Mouse (Mus musculus) right cerebral cortex, postnatal 36 days (tissue): Measurements from ENCODE around the gene Rangap1.
A peak's percentile ranks its signal among the peaks of the same experiment; 100 is the strongest.

Source experiments
- DNase-seq, 2 experiments: peaks; one replicate each; pipeline ENCODE4 v3.0.0; 2022; ENCODE audit warnings: low spot score in 2 of 2, mixed read lengths in 1 of 2

The Rangap1 gene

GRCm38 (mm10) chr15:81744992-81745600, at the start of gene Rangap1, which contains the start of gene Zc3h7b:
Rangap1 (minus strand) TSS chr15:81745530.
Zc3h7b (plus strand) TSS chr15:81745057.
- peak; percentile 63 to 64 for DNase-seq

- DNase-seq, result no peak
Observed at GRCm38 (mm10) chr15:81792444-81792843, 47.1 kb upstream of the Rangap1 start.

- DNase-seq, result no peak
Observed at GRCm38 (mm10) chr15:81787525-81787924, 42.2 kb upstream of the Rangap1 start.

GRCm38 (mm10) chr15:81785701-81786100, 40.4 kb upstream of the Rangap1 start:
- no peak for DNase-seq

- no peak for DNase-seq
Observed at GRCm38 (mm10) chr15:81784762-81785161, 39.4 kb upstream of the Rangap1 start.

- DNase-seq, result no peak
Observed at GRCm38 (mm10) chr15:81781816-81782215, 36.5 kb upstream of the Rangap1 start.

- DNase-seq, result no peak
Observed at GRCm38 (mm10) chr15:81776631-81777422, 31.5 kb upstream of the Rangap1 start.

GRCm38 (mm10) chr15:81774505-81775171, 29.3 kb upstream of the Rangap1 start:
- no peak for DNase-seq

DNA sequence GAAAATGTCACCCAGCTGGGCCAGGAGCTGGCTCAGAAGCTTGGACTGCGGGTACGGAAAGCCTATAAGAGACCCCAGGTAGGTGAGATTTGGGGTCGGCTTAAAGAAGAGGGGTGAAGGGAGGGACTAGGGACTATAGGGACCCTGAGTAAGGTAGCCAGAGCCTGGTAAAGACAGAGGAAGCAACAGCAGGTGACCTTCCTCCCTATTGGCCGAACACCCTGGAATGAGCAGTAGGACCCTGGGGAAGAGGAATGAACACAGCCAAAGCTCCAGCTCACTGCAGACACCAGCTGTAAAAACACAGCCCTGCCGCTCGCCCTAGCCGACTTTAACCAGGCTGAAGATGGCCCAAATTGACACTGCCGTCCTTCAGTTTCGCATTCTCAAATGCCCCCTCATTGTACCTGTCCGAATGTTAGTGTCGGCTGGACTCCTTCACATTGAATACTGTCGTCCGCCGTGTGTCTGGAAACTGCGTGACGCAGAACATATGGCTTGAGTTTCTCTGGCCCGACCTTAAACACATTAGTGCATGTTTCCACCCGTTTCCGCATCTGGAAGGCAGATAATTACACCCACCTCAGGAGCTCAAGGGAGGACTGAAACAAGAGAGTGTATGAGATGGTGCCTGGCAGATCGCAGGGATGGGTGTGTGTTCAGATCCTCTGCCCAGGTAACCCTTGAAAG, 27.2 kb upstream of the Rangap1 start:
- DNase-seq, result no peak

DNA sequence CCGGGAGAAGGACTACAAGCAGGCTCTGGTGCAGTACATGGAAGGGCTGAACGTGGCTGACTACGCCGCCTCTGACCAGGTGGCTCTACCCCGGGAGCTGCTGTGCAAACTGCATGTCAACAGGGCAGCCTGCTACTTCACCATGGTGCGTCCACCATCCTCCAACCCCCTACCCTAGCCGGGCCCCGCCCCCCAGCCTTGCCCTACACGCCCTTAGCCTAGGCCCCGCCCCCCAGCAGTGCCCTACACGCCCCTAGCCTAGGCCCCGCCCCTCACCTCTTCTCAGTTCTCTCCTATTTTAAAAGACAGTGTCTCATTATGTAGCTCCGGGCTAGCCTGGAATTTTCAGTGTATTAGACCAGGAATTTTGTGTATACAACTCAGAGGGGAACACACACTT, 23.7 kb upstream of the Rangap1 start:
- no peak for DNase-seq

DNA sequence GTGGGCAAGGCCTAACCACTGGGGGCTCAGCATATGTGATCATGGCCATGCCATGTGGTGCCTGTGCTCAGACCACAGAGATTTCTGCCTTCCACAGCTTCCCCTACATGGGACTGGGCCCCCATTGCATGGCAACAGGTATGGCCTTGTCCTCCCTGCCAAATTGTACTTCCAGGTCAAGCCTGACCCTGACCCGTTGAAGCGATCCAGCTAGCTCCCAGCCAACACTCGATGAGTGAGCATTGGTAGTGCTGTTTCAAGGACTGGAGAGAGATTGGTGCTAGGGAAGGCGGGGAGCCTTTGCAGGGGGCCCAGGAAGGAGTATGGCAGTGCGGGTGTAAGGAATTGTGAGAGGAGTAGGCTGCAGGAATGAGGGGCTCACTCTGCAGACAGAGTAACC, 21.1 kb upstream of the Rangap1 start:
- no peak for DNase-seq

GRCm38 (mm10) chr15:81765651-81766050, 20.3 kb upstream of the Rangap1 start:
- no peak for DNase-seq

DNA sequence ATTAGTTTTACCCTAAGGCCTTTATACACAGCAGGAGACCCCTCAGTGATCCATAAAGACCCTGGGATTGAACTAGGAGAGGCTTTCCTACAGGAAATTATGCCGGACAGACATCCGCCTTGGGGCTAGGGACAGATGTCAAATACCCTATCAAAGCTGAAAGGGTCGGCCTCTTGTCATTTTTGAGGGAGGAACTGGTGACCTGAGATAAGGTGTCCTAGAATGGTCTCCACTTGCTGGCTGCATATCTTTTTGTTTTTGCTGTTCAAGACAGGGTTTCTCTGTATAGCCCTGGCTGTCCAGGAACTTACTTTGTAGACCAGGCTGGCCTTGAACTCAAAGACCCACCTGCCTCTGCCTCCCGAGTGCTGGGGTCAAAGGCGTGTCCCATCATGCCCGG, 19.2 kb upstream of the Rangap1 start:
- DNase-seq, result no peak

GRCm38 (mm10) chr15:81761959-81762358, 16.6 kb upstream of the Rangap1 start:
- DNase-seq, result no peak

GRCm38 (mm10) chr15:81761381-81761780, 16.1 kb upstream of the Rangap1 start:
- no peak for DNase-seq

DNA sequence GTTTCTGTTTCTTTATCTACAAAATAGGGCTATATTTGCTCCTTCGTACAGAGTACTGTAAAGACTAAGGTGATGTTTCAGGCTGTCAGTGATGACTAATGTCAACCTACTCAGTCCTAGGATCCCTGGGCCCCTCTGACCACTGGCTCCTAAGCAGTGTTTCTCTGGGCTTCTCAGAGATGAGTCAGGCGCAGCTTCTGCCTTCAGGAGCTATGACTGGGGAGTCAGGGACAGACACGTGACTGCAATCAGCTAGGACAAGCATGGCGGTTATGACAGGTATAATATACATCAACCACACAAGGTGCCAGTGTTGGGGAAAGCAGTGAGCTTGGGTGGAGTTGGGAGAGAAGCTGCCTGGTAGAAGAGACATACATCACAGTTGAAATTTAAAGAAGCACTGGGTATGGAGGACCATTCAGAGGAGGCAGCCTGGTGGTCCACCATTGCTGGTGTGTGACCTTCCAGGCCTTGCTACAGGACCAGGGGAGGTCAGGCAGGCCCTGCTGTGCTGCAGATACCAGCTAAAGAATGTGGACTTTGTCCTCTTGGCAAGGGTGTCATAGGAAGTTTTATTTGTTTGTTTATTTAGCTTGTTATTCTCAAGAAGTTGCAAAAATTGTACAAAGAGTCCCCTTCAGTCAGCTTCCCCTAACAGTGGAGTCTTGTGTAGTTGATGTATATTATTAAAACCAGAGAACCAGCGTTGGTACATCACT, 15.2 kb upstream of the Rangap1 start:
- no peak for DNase-seq

DNA sequence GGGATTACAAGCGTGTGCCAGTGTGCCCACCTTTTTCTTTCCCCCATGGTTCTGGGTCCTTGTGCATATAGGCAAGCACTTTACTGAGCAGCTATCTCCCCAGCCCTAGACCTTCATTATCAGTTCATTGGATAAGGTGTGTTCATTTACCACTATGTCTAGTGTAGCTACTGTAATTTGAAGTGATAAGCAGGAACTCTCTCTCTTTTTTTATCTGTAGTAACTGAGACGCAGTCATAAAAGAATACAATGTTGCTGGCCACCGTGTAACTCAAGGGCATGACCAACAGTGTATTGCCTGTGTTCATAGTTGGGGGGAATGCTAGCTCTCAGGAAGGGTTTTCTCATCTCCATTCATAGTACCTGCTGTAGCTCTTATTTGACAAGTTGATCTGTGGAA, 14.2 kb upstream of the Rangap1 start:
- no peak for DNase-seq

- DNase-seq, result no peak
Observed at GRCm38 (mm10) chr15:81758701-81759100, 13.4 kb upstream of the Rangap1 start.

DNA sequence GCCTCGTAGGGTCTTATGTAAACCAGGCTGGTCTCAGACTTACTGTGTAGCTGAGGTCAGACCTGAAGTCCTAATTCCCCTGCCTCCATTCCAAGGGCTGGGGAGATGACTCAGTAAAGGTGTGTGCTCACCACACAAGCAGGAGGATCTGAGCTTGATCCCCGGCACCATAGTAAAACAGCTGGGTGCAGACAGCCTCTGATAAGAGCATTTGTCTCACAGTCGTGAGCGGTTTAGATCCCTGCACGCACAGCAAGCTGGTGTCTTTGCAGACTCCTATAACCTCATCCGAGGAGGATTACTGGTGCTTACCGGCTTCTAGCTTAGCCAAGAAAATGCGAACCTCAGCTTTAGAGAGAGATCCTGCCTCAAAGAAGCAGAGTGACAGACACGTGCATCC, 8.3 kb upstream of the Rangap1 start:
- DNase-seq, result no peak

DNA sequence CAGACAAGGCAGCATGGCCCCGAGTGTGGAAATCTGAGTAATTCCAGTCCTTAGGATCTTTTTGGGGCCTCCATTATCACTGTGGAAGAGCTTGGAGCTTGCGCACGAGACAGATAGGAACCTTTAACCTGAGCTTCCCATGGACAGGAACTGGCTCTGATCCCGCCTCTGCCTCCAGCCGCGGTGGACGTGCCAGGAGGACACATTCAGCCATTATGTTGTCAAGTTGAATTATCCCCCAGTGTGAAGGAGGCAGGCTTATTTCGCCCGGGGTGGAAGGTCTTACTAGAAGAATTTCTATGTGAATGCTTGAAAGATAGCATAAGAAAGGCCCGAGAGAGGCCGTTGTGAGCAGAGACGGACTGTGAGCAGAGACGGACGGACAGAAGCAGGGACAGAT, 4.4 kb upstream of the Rangap1 start:
- DNase-seq, result no peak

GRCm38 (mm10) chr15:81745601-81746114, 328 bp upstream of the Rangap1 start:
- DNase-seq, result peak in 1 of 2 experiments; percentile 19
